Mouse (Mus musculus) erythroblast, adult 5-6 weeks (primary cell): ENCODE results near the gene Olfr836. TPM values are rescaled to one million over a fixed set of nuclear protein-coding genes. Genes with fewer than 3 reads are reported as not detected.
"Not testable (repeated sequence)": the region's sequence is repeated elsewhere in the genome, so short reads cannot be mapped to it uniquely, and the experiment has no call there.

Experiments used
- ATAC-seq: replicated peaks from 2 replicates; pipeline ENCODE4 v1.8.0; 2016; ENCODE audit warnings: moderate number of reproducible peaks, mild to moderate bottlenecking, moderate TSS enrichment, inconsistent platforms; ENCODE audit not compliant: poor library complexity, low FRiP score, severe bottlenecking
- total RNA-seq, 2 experiments: library from RNA; stranded (forward) in 1 of 2; stranded (reverse) in 1 of 2; fragments of 150-400 nt in 1 of 2; fragments of 200-764, 138-1000 nt in 1 of 2; gene quantifications; 2 replicates each; pipeline versions ENCODE4 v1.2.3 to v1.2.4; 2015 to 2017; ENCODE audit warnings: low replicate concordance in 2 of 2

Gene Olfr836
- total RNA-seq (2015; ENCODE audit: low replicate concordance) (not detected in 2 replicates), total RNA-seq (2017; ENCODE audit: low replicate concordance) (not detected in 2 replicates)

DNA sequence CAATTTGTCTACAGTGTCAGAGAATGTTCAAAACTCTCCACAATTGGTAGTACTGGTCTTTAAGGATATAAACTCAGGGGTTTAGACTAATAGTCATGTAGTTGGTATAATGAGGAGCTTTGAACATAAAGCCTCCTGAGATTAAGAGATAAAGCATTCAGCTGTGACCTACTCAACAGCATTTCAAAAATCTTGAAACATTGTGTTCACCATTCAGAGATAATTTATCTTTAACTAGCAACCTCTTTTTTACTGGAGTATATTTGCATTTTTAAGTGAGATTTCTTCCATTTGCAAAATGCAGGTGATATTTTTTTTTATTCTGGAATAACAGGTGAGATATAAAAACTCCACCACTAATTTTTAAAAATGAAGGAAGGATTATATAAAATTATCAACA is at the start of gene Olfr836:
Gene Olfr836, plus strand, starts transcription at position 301 of the 400 bp plus-strand sequence.
- ATAC-seq = no peak

DNA sequence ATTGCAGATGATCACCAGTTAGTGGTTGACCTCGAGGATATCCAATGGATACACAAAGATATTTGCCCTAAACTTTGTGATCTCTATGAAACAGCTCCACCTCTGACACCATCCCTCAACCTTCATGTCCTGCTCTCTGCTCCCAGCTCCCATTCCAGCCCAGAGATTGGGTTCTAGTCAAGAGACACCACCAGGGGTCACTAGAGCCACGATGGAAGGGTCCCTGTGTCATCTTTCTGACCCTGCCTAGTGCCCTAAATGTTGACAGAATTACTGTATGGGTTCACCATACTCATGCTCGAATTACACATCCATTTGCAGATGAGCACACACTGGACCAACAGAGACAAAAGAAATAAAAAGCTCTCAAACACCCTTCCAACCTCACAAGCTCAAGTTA is 35.2 kb upstream of the Olfr836 start:
- no peak for ATAC-seq

DNA sequence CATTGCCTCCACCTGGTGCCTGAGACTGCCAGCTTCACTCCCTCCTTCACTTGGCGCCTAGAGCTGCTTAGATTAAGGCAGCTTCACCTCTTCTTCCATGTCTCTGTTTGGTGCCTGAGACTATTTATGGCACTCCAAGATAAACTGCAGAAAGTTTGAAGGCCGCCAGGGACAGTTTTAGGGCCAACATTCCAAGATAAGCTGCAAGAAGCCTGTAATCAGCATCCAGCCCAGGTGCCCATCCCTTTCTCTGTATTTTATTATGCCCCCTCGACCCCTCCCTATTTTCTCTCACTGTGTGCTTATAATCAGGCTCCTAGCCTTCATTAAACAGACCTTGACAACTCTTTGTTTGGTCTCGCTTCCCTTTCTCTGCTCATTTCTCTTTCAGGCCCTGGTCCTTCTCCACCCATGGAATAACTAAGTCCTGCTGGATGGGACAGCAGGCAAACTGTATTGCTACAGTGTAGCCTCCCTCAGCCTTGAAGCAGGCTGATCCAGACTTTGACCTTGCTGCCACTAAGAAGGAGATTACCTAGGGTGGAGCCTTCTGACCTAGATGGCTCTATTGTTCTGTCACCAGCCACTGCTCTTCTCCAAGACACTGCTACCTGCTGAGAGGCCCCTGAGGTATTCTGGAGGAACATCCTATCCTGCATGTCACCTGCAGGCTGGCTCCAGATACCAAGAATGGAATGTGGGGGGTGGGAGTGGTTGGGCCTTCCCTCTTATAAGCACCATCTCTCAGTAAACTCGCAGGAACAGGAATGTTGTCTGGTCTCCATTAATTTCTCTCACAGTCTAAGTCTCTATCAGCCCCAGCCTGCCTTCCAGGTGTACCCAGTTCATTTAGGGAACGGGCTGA is 27.1 kb upstream of the Olfr836 start:
- ATAC-seq = not testable (repeated sequence)

DNA sequence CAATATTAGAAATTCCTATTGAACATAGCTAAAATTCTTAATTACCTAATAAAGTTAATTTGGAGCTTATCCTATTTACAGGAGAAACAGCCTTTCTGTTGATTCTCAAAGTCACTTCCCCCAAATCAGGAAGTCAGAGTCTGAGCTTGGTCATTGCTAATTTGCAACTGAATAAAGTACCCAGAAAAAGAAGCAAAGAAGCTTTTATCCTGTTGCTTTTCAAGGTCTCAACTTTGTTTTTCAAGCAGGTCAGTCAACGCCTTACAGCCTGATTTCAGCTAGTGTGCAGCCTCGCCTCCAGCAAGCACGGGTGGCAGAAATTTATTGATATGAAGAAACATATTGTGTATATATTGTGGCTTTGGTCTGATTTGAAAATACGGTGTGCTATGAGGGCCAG is 22.9 kb upstream of the Olfr836 start:
- ATAC-seq = no peak

DNA sequence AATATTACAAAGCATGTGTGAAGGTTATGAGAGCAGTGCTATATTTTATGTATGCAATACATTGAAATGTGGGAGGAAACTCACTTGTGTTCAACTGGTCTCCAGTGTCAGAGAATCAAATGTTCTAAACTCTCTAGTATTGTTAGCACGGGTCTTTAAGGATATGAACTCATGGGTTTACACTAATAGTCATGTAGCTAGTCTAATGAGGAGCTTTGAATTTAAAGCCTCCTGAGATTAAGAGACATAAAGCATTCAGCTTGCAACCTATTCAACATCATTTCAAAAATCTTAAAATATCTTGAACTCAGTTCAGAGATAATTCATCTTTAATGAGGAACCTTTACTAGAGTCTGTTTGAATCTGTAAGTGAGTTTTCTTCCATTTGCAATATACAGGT is 15.8 kb downstream of the Olfr836 start, which contains the start of gene Olfr837:
Gene Olfr837, plus strand, starts transcription at position 301 of the 400 bp plus-strand sequence.
- no peak for ATAC-seq

Other genes with a start within 250 kb of the Olfr836 start
- not detected in 2 replicates for gene Olfr830, start 245.7 kb upstream of the Olfr836 start, total RNA-seq (2015; ENCODE audit: low replicate concordance)
- not detected in 2 replicates for gene Olfr830, start 245.7 kb upstream of the Olfr836 start, total RNA-seq (2017; ENCODE audit: low replicate concordance)
- not detected in 2 replicates for gene Olfr832, start 183.3 kb upstream of the Olfr836 start, total RNA-seq (2015; ENCODE audit: low replicate concordance)
- not detected in 2 replicates for gene Olfr832, start 183.3 kb upstream of the Olfr836 start, total RNA-seq (2017; ENCODE audit: low replicate concordance)
- not detected in 2 replicates for gene Olfr834, start 132.4 kb upstream of the Olfr836 start, total RNA-seq (2015; ENCODE audit: low replicate concordance)
- not detected in 2 replicates for gene Olfr834, start 132.4 kb upstream of the Olfr836 start, total RNA-seq (2017; ENCODE audit: low replicate concordance)
- not detected in 2 replicates for gene Olfr835, start 87.6 kb upstream of the Olfr836 start, total RNA-seq (2015; ENCODE audit: low replicate concordance)
- not detected in 2 replicates for gene Olfr835, start 87.6 kb upstream of the Olfr836 start, total RNA-seq (2017; ENCODE audit: low replicate concordance)
- not detected in 2 replicates for gene Olfr837, start 15.9 kb downstream of the Olfr836 start, total RNA-seq (2015; ENCODE audit: low replicate concordance)
- not detected in 2 replicates for gene Olfr837, start 15.9 kb downstream of the Olfr836 start, total RNA-seq (2017; ENCODE audit: low replicate concordance)
- 0.19 TPM in 1 of 2 replicates, not detected in the other for gene Olfr839-ps1, start 56.9 kb downstream of the Olfr836 start, total RNA-seq (2015; ENCODE audit: low replicate concordance)
- not detected in 2 replicates for gene Olfr839-ps1, start 56.9 kb downstream of the Olfr836 start, total RNA-seq (2017; ENCODE audit: low replicate concordance)
- gene Olfr843, start 131.6 kb downstream of the Olfr836 start, total RNA-seq (2015; ENCODE audit: low replicate concordance) = not detected in 2 replicates
- not detected in 2 replicates for gene Olfr843, start 131.6 kb downstream of the Olfr836 start, total RNA-seq (2017; ENCODE audit: low replicate concordance)
- not detected in 2 replicates for gene Olfr844, start 196.0 kb downstream of the Olfr836 start, total RNA-seq (2015; ENCODE audit: low replicate concordance)
- gene Olfr844, start 196.0 kb downstream of the Olfr836 start, total RNA-seq (2017; ENCODE audit: low replicate concordance) = not detected in 2 replicates
- gene Olfr845, start 216.1 kb downstream of the Olfr836 start, total RNA-seq (2015; ENCODE audit: low replicate concordance) = 0.21 TPM in 1 of 2 replicates, not detected in the other
- gene Olfr845, start 216.1 kb downstream of the Olfr836 start, total RNA-seq (2017; ENCODE audit: low replicate concordance) = not detected in 2 replicates
- gene Olfr846, start 243.6 kb downstream of the Olfr836 start, total RNA-seq (2015; ENCODE audit: low replicate concordance) = not detected in 2 replicates
- gene Olfr846, start 243.6 kb downstream of the Olfr836 start, total RNA-seq (2017; ENCODE audit: low replicate concordance) = 0.84 TPM in 1 of 2 replicates, not detected in the other